Mouse (Mus musculus): ENCODE measurements around the gene Gm21750.

DNA sequence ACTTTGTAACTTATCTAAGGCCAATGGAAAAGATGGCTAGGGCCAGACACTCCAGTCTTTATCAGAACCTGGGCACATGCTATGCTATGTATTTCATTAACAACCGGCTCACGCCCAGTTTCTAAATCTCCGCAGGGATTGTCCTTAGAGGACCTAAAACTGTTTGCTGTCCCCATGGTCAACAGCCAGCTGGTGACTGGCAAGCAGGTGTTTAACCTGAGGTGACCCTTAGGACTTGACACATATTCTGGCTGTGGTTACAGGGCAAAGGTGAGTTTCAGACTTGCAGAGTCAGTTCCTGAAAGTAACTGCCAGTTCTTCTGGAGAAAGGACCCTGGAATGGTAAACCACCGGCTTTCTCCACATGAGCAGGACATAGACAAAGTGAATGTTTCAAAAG lies 29.5 kb upstream of the Gm21750 start:
- TF ChIP-seq CTCF (IDR thresholded peaks at IDR 0.05; ENCODE audit: borderline replicate concordance, insufficient read depth, low read length), result no peak
- no peak for TF ChIP-seq POLR2A (IDR thresholded peaks at IDR 0.05; ENCODE audit: low read depth, low read length)

Measured in embryonic fibroblast, embryonic 13.5 days (primary cell).